Mouse (Mus musculus): ENCODE results near the gene Far1.

The Far1 gene

GRCm38 (mm10) chr7:113513286-113513962 lies at the start of gene Far1:
Gene Far1, plus strand, starts transcription at chr7:113513834.
- DNase-seq, result peak; percentile 99

- DNase-seq, result no peak
Observed at GRCm38 (mm10) chr7:113468345-113468744, 45.3 kb upstream of the Far1 start.

- peak; percentile 65 for DNase-seq
Observed at GRCm38 (mm10) chr7:113470671-113471070, 43.0 kb upstream of the Far1 start.

GRCm38 (mm10) chr7:113471653-113472052 lies 42.0 kb upstream of the Far1 start:
- DNase-seq, result no peak

DNA sequence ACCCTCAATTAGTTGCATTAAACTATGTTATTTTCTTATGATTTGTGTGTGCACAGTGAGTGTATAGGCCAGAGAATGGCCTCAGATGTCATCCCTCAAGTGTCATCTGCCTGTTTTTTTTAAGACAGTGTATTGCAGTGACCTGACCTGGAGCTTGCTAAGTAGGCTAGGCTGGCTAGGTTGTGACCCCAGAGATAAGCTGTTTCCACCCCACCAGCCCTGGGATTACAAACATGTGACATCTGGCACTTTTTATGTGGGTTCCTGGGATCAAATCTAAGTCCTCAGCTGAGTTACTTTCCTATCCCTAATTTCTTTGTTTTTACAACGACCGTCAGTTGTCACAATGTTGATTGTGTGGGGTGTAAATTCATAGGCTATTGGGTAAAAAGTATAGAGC lies 17.8 kb upstream of the Far1 start:
- no peak for DNase-seq

DNA sequence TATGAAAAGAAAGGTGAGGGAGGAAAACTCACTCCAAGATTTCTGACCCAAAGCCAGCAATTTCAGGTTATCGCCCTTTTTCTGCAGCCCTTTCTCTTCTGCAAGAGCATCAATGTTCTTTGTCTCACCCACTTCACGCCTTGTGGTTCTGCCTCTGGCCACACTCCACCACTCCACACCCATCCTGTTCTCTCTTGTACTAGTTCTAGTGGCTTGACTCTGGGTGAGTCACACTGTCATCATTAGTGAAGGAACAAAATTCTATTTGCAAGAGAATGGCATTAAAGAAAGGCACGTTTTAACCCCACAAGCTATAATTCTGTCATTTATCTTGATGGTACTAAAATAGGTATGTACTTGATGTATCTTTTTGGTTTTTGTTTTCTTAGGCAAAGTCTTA lies 15.2 kb upstream of the Far1 start:
- DNase-seq, result no peak

DNA sequence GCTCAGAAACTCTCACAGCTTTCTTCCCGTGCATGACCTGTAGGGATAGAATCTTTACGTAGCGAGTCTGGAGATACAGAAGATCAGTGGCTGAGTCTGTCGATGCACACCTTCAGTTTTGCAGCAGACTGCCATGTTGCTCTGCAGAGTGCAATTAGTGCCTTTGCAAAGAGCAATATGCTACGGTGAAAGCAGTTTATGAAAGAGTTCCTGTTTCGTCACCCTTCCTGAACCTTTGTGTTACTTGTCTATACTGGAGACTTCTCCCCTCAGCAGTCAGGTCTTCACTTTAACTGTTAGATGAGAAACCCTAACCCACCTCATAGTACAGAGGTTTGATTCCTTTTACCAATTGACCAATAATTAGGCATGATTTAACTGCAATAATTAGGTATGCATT lies 13.8 kb upstream of the Far1 start:
- no peak for DNase-seq

- no peak for DNase-seq
Observed at GRCm38 (mm10) chr7:113502453-113502852, 11.2 kb upstream of the Far1 start.

- no peak for DNase-seq
Observed at GRCm38 (mm10) chr7:113505047-113505446, 8.6 kb upstream of the Far1 start.

DNA sequence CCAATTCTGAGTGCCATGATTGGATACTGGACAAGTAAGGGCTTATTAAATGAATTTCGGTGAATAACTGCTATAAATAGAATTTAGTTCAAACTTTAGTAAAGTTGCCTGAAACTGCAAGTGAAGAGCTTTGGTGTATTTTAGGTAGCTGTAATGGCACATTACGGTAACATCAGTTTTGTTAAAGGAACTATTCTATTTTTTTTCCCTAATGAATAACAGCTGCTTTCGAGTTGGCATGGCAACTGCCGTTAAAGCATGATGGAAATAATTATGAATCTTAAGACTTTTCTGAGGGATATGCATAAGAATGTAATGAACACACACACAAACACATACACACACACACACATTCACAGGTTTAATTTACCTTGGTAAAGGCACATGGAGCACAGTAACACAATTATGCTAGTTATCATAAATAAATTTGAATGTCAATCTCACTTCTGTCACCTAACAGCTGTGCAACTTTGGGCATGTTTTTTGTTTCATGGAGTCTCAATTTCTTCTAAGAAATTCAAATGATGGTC lies 8.1 kb upstream of the Far1 start:
- DNase-seq, result no peak

DNA sequence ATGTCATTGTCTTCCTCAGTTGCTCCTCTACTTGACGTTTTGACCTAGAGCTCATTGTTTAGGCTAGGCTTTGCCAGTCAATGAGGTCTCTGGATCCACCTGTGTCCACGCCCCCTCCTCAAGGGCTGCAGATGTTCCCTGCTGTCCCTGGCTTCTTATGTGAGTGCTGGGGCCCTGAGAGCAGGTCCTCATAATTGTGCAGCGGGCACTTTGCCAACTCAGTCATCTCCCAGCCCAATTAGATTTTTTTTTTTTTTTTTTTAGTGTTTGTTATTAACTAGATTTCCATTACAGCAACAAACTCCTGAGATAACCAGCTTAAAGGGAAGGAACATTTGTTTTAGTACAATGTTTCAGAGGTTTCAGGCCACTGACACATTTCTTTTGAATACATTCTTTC lies 5.8 kb upstream of the Far1 start:
- no peak for DNase-seq

DNA sequence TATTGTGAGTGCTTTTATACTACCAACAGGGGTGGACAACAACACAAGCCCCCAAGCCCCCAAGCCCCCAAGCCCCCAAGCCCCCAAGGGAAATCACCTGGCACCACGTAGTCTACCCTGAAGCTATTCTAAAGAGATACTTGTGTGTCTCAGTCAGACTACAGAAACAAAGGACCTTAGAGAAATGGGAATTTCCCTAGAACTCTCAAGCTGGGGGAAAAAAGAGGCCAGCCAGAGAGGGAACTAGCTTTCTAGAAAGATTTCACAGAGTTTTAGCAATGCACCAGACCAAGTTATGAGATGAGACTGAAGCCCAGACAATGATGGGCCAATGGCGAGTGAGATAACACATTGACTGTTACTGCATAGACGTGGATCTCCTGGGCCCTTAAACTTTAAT lies 2.2 kb upstream of the Far1 start:
- no peak for DNase-seq

- no peak for DNase-seq
Observed at GRCm38 (mm10) chr7:113512527-113513285, 928 bp upstream of the Far1 start.

DNA sequence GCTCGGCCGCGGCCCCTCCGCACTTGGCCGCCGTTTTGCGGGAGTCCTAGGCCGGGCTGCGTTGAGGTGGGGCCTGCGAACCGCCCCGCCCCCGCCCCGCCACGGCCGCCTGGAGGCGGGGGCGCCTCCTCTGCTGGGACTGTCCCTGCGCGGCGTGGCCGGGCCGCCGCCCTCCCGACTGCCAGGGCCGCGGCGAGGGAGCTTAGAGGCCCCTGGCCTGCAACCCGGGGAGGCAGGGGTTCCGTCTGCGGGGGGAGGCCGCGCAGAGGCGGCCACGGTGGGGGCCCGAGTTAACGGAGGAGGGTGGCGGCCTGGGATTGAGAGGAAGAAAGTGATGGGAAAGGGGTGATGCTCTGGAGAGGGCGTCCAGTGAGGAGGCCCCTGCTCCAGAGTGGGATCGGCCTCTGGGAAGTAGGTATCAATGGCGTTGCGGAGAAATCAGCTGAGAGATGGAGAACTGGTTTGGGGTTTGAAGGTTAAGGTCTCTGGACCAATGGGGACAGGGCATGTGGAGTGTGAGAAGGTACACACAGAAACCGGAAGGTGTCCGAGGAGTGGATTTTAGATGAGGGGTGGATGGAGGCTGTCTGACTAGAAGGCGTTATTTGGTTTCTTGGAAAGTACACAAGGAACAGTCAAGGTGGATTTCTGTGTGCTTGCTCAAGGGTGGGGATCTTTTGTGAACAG lies 472 bp downstream of the Far1 start:
- peak; percentile 40 for DNase-seq

- DNase-seq, result peak; percentile 75
Observed at GRCm38 (mm10) chr7:113515831-113516230, 2.2 kb downstream of the Far1 start.

GRCm38 (mm10) chr7:113518419-113518818 lies 4.8 kb downstream of the Far1 start:
- no peak for DNase-seq

GRCm38 (mm10) chr7:113518961-113519360 lies 5.3 kb downstream of the Far1 start:
- no peak for DNase-seq

- no peak for DNase-seq
Observed at GRCm38 (mm10) chr7:113543158-113543557, 29.5 kb downstream of the Far1 start.

- no peak for DNase-seq
Observed at GRCm38 (mm10) chr7:113551742-113552463, 38.3 kb downstream of the Far1 start.

GRCm38 (mm10) chr7:113552508-113552907 lies 38.9 kb downstream of the Far1 start:
- DNase-seq, result no peak

DNA sequence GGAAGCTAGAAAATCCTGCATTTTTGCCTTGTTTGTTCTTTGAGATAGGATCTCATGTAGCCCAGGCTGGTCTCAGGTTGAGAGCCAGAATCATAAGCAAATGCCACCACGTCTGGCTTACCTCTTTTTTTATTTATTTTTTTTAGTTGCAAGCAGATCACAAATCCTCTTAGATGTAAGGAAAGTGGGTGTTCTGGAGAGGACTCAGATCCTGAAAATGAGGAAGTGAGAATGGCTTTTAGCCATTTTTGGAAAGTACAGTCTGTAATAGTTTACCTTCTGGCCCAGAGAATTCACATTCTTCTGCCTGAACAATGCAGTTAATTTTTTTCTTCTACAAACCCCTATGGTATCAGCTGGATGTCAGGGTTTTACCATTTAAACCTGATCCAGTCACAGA lies 42.5 kb downstream of the Far1 start:
- DNase-seq, result no peak

DNA sequence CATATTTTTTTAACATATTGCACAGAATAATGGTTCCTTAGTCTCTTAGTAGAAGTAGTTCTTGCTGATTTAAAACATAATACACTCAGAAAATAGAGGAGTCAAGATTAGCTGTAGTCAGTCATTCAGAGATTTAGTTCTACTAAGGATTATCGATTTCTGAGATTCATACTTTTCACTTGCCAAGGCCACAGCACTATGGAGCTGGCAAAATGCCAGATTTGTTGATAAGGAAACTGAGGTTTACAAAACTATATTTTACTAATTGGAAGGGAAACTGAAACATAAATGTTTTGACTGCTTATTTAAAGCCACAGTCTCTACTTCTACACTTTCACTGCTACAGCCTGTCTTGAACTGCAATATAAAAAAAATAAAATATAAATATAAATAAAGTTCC lies 53.3 kb downstream of the Far1 start:
- no peak for DNase-seq

DNA sequence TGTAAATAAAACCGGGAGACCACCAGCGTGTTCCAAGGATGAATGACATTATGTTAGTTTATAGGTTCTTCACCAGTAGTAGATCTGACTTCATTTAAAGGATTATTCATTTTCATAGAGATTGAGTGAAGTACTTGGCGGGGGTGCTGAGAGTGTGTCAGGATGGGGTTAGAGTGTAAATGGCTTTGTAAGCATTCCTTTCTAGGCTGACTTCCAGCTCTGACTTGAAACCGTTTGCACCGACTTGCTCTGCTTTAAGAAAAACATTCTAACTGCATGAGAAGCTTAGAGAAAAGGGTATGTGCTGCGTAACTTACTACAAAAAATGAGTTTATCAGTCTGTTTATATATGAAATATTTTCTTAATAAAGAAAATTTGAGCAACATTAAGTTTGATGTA lies 57.5 kb downstream of the Far1 start:
- DNase-seq, result no peak
